1 mouse cellular context compared by ENCODE assay signal in the genomic region with DNA sequence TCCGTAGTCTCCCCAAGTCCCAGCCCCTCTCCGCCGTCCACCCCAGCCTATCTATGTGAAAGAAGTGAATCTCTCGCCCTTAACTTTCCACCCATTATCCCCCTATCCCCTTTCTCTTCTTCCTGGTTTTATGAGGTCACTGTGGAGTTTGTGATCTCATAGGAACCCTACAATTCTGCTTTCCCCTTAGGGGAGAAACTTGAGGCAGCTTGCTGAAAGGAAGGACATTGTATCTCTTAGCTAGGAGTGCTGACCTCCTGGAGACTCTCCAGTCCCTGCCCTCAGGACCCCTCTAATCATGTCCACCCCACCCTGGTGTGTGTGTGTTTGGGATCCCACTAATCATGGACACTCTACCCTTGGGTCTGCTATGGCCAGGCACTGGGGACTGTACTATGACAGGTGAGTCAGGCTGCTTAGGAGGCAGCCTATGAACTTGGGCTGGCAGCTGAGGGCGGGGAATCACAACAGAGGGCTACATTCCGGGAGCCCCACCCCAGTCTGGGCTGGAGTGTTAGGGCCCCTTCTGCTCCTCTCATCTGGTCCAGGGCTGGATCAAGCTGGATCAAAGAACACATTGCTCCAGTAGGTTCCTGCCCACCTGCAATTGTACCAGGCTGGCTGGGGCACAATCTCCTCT.
TF ChIP-seq lines count a peak whose summit lies in the region.

No protein-coding gene starts in this region.

TF ChIP-seq in CH12.LX, 34 proteins besides CTCF, POLR2A, EP300 and RAD21:
- TF ChIP-seq POLR2AphosphoS2 (IDR thresholded peaks at IDR 0.05; ENCODE audit: low read depth, low read length) (no peak), SMC3 (IDR thresholded peaks at IDR 0.05; ENCODE audit: low read depth, low read length) (no peak), MEF2A (IDR thresholded peaks at IDR 0.05; ENCODE audit: borderline replicate concordance, low read depth, low read length) (no peak), NELFE (IDR thresholded peaks at IDR 0.05; ENCODE audit: low read depth, low read length) (no peak), E2F4 (IDR thresholded peaks at IDR 0.05; ENCODE audit: insufficient replicate concordance, low read depth, low read length) (no peak), NRF1 (IDR thresholded peaks at IDR 0.05; ENCODE audit: low read depth, low read length) (no peak), ZC3H11A (IDR thresholded peaks at IDR 0.05; ENCODE audit: low read depth, low read length) (no peak), MXI1 (IDR thresholded peaks at IDR 0.05; ENCODE audit: low read depth, low read length) (no peak), ZKSCAN1 (IDR thresholded peaks at IDR 0.05; ENCODE audit: borderline replicate concordance, low read depth, low read length) (no peak), PAX5 (IDR thresholded peaks at IDR 0.05; ENCODE audit: low read length) (no peak)
